Mouse (Mus musculus): ENCODE results near the gene Heatr6. TPM values are rescaled to one million over a fixed set of nuclear protein-coding genes. Genes with fewer than 3 reads are reported as not detected.

The Heatr6 gene
- polyA plus RNA-seq, 1 experiment from 2014 or later = 33.3 TPM

DNA sequence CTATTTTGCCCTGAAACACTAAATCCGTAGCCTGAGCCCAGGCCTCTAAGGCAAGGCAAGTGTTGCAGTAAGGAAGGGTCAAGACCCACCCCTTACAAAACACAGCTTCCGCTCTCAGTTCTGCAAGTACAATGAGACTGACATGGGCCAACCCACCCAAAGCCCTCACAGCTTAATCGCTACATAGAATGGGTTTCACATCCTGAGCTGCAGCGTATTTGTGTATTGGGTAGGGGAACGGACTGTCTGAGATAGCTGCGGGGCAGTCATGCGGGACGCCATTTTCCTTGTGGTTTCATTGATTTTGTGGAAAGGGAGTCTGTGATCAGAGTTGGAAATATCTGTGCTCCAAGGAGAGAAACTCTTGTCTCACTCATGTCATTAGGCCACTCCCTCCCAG is 56.9 kb downstream of the Heatr6 start:
- no peaks in the 10 kb centered on the region for H3K4me1 ChIP-seq (replicated peaks; ENCODE audit: control insufficient read depth, insufficient read depth, low read length)
- H3K36me3 ChIP-seq (replicated peaks; ENCODE audit: control insufficient read depth, insufficient read depth) = no peaks in the 10 kb centered on the region
- H3K4me2 ChIP-seq (replicated peaks) = no peak overlapping the region
- H3K27ac ChIP-seq = no peak overlapping the region
- H3K4me3 ChIP-seq (replicated peaks; ENCODE audit: low read length) = no peak overlapping the region
- H3K9me3 ChIP-seq (ENCODE audit: control insufficient read depth, low read length) = no peaks in the 10 kb centered on the region
- WGBS = 75% methylated on average over 8 of the region's 8 CpGs
- DNase-seq (ENCODE audit: low spot score) (no peak), ATAC-seq (ENCODE audit: low FRiP score) (no peak)
- no peaks in the 10 kb centered on the region for H3K27me3 ChIP-seq (ENCODE audit: control insufficient read depth, insufficient read depth, low read length)
- no peak overlapping the region for H3K9ac ChIP-seq

GRCm38 (mm10) chr11:83815191-83815590 is 61.7 kb downstream of the Heatr6 start:
- Histone ChIP-seq H3K9ac (no peak overlapping the region), H3K27ac (no peak overlapping the region), H3K4me1 (replicated peaks; ENCODE audit: control insufficient read depth, insufficient read depth, low read length) (0 out of 2 replicates have a peak, but pooled peaks cover 4% of the 10 kb centered on the region), H3K36me3 (replicated peaks; ENCODE audit: control insufficient read depth, insufficient read depth) (no peaks in the 10 kb centered on the region), H3K4me3 (replicated peaks; ENCODE audit: low read length) (no peak overlapping the region), H3K4me2 (replicated peaks) (no peak overlapping the region), H3K9me3 (ENCODE audit: control insufficient read depth, low read length) (no peaks in the 10 kb centered on the region), H3K27me3 (ENCODE audit: control insufficient read depth, insufficient read depth, low read length) (0 out of 2 replicates have a peak, but pooled peaks cover 3% of the 10 kb centered on the region)
- WGBS = 87% methylated on average over 5 of the region's 5 CpGs
- DNase-seq (ENCODE audit: low spot score) = no peak
- no peak for ATAC-seq (ENCODE audit: low FRiP score)

- H3K4me2 ChIP-seq (replicated peaks) = no peak overlapping the region
- H3K9me3 ChIP-seq (ENCODE audit: control insufficient read depth, low read length) = no peaks in the 10 kb centered on the region
- ATAC-seq (ENCODE audit: low FRiP score) (no peak), DNase-seq (ENCODE audit: low spot score) (peak; percentile 76)
- no peak overlapping the region for H3K4me3 ChIP-seq (replicated peaks; ENCODE audit: low read length)
- H3K36me3 ChIP-seq (replicated peaks; ENCODE audit: control insufficient read depth, insufficient read depth) = no peaks in the 10 kb centered on the region
- no peak overlapping the region for H3K27ac ChIP-seq
- 0 out of 2 replicates have a peak, but pooled peaks cover 4% of the 10 kb centered on the region for H3K4me1 ChIP-seq (replicated peaks; ENCODE audit: control insufficient read depth, insufficient read depth, low read length)
- no peak overlapping the region for H3K9ac ChIP-seq
- WGBS = 8% methylated on average over 9 of the region's 9 CpGs
- 0 out of 2 replicates have a peak, but pooled peaks cover 3% of the 10 kb centered on the region for H3K27me3 ChIP-seq (ENCODE audit: control insufficient read depth, insufficient read depth, low read length)
Observed at GRCm38 (mm10) chr11:83815628-83816027, 62.1 kb downstream of the Heatr6 start.

DNA sequence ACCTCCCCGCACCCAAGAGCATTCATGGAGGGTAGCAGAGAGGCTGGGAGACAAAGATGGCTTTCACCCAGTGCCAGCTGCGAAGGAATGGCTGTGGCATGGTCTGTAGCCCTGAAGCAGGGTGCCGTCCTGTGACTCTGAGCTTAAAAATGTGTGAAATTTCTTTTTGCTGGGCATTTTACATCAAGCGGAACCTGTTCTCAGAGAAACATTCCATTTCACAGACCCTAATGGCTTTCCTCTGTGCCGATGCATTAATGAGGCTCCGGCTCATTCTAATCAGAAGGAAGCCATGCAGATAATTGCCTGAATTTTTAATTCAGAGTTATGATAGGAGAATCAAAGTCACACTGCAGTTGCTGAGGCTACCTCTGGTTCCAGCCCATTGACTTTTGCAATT is 63.6 kb downstream of the Heatr6 start:
- H3K27ac ChIP-seq = peak overlapping the region; percentile 40; the same call in 1 of the 2 replicates
- no peaks in the 10 kb centered on the region for H3K9me3 ChIP-seq (ENCODE audit: control insufficient read depth, low read length)
- no peaks in the 10 kb centered on the region for H3K36me3 ChIP-seq (replicated peaks; ENCODE audit: control insufficient read depth, insufficient read depth)
- H3K27me3 ChIP-seq (ENCODE audit: control insufficient read depth, insufficient read depth, low read length) = 0 out of 2 replicates have a peak, but pooled peaks cover 3% of the 10 kb centered on the region
- H3K4me2 ChIP-seq (replicated peaks) = no peak overlapping the region
- no peak overlapping the region for H3K9ac ChIP-seq
- H3K4me1 ChIP-seq (replicated peaks; ENCODE audit: control insufficient read depth, insufficient read depth, low read length) = 0 out of 2 replicates have a peak, but pooled peaks cover 4% of the 10 kb centered on the region
- DNase-seq (ENCODE audit: low spot score) (peak; percentile 52), ATAC-seq (ENCODE audit: low FRiP score) (0 out of 2 replicates have a peak, but pooled peaks have one; percentile 37)
- 48% methylated on average over 6 of the region's 6 CpGs for WGBS
- H3K4me3 ChIP-seq (replicated peaks; ENCODE audit: low read length) = no peak overlapping the region

DNA sequence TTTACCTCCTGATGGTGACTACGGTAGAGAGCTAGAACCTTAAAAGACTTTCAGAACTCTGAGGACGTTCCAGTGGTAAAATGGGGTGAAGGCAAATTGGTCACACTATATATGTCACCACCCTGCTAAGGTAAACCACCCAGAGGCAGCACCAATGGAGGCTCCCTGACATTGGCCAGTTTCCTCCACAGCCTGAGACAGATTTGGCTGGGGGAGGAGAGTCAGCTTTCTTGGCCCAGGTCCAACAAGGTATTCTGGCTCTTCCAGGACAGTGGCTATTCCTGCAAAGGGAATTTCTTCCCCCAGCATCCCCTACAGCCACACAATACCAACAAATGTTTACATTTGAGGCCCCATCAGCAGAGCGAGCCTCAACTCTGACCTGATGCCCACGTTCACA is 64.5 kb downstream of the Heatr6 start:
- H3K27me3 ChIP-seq (ENCODE audit: control insufficient read depth, insufficient read depth, low read length) = 0 out of 2 replicates have a peak, but pooled peaks cover 3% of the 10 kb centered on the region
- H3K27ac ChIP-seq = peak overlapping the region; percentile 5; the same call in 1 of the 2 replicates
- no peak overlapping the region for H3K9ac ChIP-seq
- ATAC-seq (ENCODE audit: low FRiP score) = no peak
- H3K4me2 ChIP-seq (replicated peaks) = no peak overlapping the region
- H3K4me1 ChIP-seq (replicated peaks; ENCODE audit: control insufficient read depth, insufficient read depth, low read length) = 0 out of 2 replicates have a peak, but pooled peaks cover 4% of the 10 kb centered on the region
- H3K4me3 ChIP-seq (replicated peaks; ENCODE audit: low read length) = no peak overlapping the region
- 73% methylated on average over 4 of the region's 4 CpGs for WGBS
- no peaks in the 10 kb centered on the region for H3K9me3 ChIP-seq (ENCODE audit: control insufficient read depth, low read length)
- DNase-seq (ENCODE audit: low spot score) = no peak
- no peaks in the 10 kb centered on the region for H3K36me3 ChIP-seq (replicated peaks; ENCODE audit: control insufficient read depth, insufficient read depth)

GRCm38 (mm10) chr11:83818591-83819127 is 65.2 kb downstream of the Heatr6 start:
- 63% methylated on average over 9 of the region's 9 CpGs for WGBS

GRCm38 (mm10) chr11:83819806-83820483 is 66.4 kb downstream of the Heatr6 start:
- no peak overlapping the region for H3K4me3 ChIP-seq (replicated peaks; ENCODE audit: low read length)
- H3K4me1 ChIP-seq (replicated peaks; ENCODE audit: control insufficient read depth, insufficient read depth, low read length) = 0 out of 2 replicates have a peak, but pooled peaks cover 4% of the 10 kb centered on the region
- WGBS = 41% methylated on average over 10 of the region's 10 CpGs
- no peaks in the 10 kb centered on the region for H3K9me3 ChIP-seq (ENCODE audit: control insufficient read depth, low read length)
- no peak for ATAC-seq (ENCODE audit: low FRiP score)
- no peak overlapping the region for H3K4me2 ChIP-seq (replicated peaks)
- H3K36me3 ChIP-seq (replicated peaks; ENCODE audit: control insufficient read depth, insufficient read depth) = no peaks in the 10 kb centered on the region
- 0 out of 2 replicates have a peak, but pooled peaks cover 3% of the 10 kb centered on the region for H3K27me3 ChIP-seq (ENCODE audit: control insufficient read depth, insufficient read depth, low read length)
- H3K9ac ChIP-seq = no peak overlapping the region
- H3K27ac ChIP-seq = no peak overlapping the region
- no peak for DNase-seq (ENCODE audit: low spot score)

More at GRCm38 (mm10) chr11:83818591-83819127, 65.2 kb downstream of the Heatr6 start:
- H3K4me1 ChIP-seq (replicated peaks; ENCODE audit: control insufficient read depth, insufficient read depth, low read length) = 0 out of 2 replicates have a peak, but pooled peaks cover 4% of the 10 kb centered on the region
- H3K4me3 ChIP-seq (replicated peaks; ENCODE audit: low read length) = no peak overlapping the region
- H3K27me3 ChIP-seq (ENCODE audit: control insufficient read depth, insufficient read depth, low read length) = 0 out of 2 replicates have a peak, but pooled peaks cover 3% of the 10 kb centered on the region
- no peaks in the 10 kb centered on the region for H3K9me3 ChIP-seq (ENCODE audit: control insufficient read depth, low read length)
- no peak for ATAC-seq (ENCODE audit: low FRiP score)
- H3K27ac ChIP-seq = no peak overlapping the region
- no peak for DNase-seq (ENCODE audit: low spot score)
- H3K9ac ChIP-seq = no peak overlapping the region
- H3K4me2 ChIP-seq (replicated peaks) = no peak overlapping the region
- H3K36me3 ChIP-seq (replicated peaks; ENCODE audit: control insufficient read depth, insufficient read depth) = no peaks in the 10 kb centered on the region

DNA sequence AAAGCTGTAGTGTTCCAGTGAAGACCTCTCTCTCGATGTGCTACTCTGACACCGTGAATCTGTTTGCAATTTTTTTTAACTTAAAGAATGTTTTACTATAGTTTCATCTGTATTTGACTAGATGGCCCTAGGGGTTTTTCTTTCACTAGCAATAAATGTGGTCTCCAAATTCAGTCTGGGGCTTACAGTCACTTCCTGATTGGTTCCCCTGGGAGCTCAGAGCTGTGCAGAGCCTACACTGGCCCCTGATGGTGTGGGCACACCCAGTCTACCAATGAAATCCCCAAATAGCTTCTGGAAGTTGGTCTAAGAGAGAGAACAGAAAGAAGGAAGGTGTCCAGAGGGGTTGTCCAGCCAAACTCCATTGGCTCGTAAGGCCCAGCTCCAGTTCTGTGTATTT is 72.6 kb downstream of the Heatr6 start:
- Histone ChIP-seq H3K4me1 (replicated peaks; ENCODE audit: control insufficient read depth, insufficient read depth, low read length) (no peaks in the 10 kb centered on the region), H3K4me2 (replicated peaks) (no peak overlapping the region), H3K9me3 (ENCODE audit: control insufficient read depth, low read length) (no peaks in the 10 kb centered on the region), H3K27ac (no peak overlapping the region), H3K27me3 (ENCODE audit: control insufficient read depth, insufficient read depth, low read length) (no peaks in the 10 kb centered on the region), H3K9ac (no peak overlapping the region), H3K4me3 (replicated peaks; ENCODE audit: low read length) (no peak overlapping the region), H3K36me3 (replicated peaks; ENCODE audit: control insufficient read depth, insufficient read depth) (no peaks in the 10 kb centered on the region)
- 91% methylated on average over 3 of the region's 3 CpGs for WGBS
- DNase-seq (ENCODE audit: low spot score) = no peak
- ATAC-seq (ENCODE audit: low FRiP score) = no peak

- DNase-seq (ENCODE audit: low spot score) (no peak), ATAC-seq (ENCODE audit: low FRiP score) (no peak)
- Histone ChIP-seq H3K36me3 (replicated peaks; ENCODE audit: control insufficient read depth, insufficient read depth) (no peaks in the 10 kb centered on the region), H3K4me1 (replicated peaks; ENCODE audit: control insufficient read depth, insufficient read depth, low read length) (no peaks in the 10 kb centered on the region), H3K4me3 (replicated peaks; ENCODE audit: low read length) (no peak overlapping the region), H3K9me3 (ENCODE audit: control insufficient read depth, low read length) (no peaks in the 10 kb centered on the region), H3K9ac (no peak overlapping the region), H3K27ac (no peak overlapping the region), H3K27me3 (ENCODE audit: control insufficient read depth, insufficient read depth, low read length) (no peaks in the 10 kb centered on the region), H3K4me2 (replicated peaks) (no peak overlapping the region)
- 85% methylated on average over 8 of the region's 8 CpGs for WGBS
Observed at GRCm38 (mm10) chr11:83828553-83829142, 75.2 kb downstream of the Heatr6 start.

All from hindbrain, embryonic 14.5 days (tissue).